Mouse (Mus musculus) megakaryocyte progenitor cell, adult 5-6 weeks (primary cell): ENCODE measurements around the gene Rpp14. TPM values are rescaled to one million over a fixed set of nuclear protein-coding genes. Genes with fewer than 3 reads are reported as not detected.
A peak's percentile ranks its signal among the peaks of the same experiment; 100 is the strongest.

Experiments used
- ATAC-seq: replicated peaks from 2 replicates; pipeline ENCODE4 v1.8.0; 2016; ENCODE audit warnings: mild to moderate bottlenecking, moderate TSS enrichment, inconsistent platforms; ENCODE audit not compliant: poor library complexity
- total RNA-seq, 2 experiments: library from RNA; stranded (forward) in 1 of 2; stranded (reverse) in 1 of 2; fragments of 157-497, 149-512 nt in 1 of 2; fragments of 200-1000 nt in 1 of 2; gene quantifications; 2 replicates each; pipeline versions ENCODE4 v1.2.3 to v1.2.4; 2015 to 2017

The Rpp14 gene
- total RNA-seq, 2 experiments from 2014 or later = 49.6 to 67.5 TPM

- ATAC-seq = no peak
Measured at GRCm38 (mm10) chr14:8056076-8056475, 24.1 kb upstream of the Rpp14 start.

DNA sequence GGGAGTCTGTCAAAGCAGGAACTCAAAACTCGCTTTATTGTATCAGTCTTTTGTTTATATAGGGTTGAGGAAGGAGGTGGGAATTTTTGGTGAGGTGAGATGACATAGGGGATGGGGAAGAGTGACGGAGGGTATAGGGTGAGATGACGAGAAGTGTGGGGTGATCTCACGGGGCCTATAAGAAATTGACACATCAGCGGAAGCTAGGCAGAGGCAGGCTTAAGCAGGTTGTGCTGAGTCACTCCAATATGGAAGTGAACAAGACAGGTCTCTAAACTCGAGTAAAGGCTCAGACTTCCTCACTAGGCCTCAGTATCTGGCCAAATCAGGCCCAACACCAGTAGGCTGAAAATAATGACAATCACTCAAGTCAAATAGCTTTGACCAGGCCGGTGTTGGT, 20.2 kb upstream of the Rpp14 start:
- ATAC-seq = no peak

- no peak for ATAC-seq
Measured at GRCm38 (mm10) chr14:8062076-8062475, 18.1 kb upstream of the Rpp14 start.

DNA sequence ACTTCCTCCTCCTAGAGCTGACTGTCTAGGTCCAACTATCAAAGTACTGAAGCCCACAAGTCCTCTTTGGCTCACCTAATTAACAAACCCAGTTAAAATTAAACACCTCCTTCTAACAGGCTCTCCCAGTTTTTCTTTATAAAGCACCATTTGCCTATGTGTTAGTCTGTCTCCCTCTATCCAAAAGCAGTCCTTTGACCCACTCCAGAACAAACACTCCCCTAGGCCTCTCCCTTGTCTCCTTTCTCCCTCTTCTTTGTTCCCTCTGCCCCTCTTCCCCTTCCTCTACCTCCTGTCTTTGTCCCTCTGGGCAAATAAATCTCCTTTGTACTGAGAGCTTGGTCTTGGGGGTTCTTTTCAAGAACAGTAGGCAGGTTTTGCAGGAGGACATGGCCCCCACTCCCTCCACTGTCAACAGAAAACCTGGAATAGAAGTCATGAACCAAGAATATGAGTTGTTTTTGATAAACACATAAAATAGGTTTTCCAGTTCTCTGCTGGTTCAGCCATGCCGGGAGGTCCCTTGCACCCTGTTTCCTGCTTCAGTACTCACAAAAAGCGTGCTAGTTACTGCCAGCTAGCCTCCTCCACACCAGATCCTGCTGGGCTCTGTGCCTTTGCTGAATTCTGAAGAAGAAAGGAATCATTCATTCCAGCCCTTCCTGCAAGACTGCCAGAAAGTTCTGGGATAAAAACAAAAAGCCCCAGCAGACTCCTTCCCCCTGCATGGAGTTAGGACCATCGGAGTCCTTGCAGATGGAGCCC, 17.4 kb upstream of the Rpp14 start:
- no peak for ATAC-seq

DNA sequence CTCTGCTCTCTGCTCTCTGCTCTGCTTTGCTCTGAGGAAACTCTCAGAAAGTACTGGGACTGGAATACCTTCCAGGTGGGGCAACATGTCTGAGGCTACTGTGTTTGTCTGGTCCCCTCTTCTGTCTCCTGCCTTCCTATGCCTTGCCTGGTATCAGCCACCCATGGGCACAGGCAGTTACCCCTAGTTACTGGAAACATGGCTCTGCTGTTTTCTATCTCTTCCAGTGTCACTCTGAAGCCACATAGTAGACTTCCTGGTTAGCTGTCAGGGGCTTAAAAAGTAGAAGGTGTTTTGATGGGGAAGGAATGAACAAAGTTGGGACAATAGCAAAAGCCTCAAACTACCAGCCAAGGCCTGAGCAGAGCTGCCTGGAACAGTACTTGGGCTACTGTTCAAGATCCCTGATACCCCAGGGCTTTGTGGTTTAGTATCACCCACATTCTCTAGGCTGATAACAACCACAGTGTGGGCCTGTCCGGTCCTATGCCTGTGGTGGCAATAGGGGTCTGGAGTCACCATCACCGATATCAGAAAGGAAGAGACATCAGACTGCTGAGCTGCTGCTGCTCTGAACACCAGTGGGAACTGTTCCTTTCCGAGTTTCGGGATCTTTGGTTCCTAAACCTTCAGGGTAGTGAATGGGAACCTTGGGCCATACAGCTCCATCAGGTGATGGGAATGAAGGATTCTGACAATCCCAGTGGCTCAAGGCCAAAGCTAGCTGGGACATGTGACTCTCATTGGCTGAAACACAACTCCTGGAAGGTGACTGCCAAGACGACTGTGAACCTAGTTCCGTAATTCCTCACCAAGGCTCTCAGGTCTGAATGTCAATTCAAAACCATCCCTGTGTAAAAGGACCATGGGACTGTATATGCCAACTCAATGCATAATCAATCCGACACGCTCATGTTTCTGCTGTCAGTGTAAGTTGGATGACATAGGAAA, 16.1 kb upstream of the Rpp14 start:
- ATAC-seq = peak; percentile 92

DNA sequence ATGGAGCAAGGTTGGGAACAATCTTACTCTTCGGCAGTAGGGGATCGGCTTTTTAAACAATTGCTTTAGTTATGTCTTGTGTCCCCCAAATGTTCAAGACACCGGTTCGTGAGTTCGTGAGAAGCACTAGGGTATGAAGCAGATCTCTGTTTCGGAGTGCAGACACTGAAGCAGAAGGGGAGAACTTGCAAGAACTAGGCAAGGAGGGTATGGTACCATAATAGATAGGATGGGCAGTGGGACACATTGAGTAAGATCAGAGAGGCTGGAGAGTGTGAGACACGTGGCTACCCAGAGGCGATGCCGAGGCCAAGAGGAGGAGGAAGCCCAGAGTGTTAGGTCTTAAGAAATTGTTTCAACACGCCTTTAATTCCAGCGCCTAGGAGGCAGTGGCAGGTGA, 551 bp downstream of the Rpp14 start:
- peak; percentile 76 for ATAC-seq

GRCm38 (mm10) chr14:8082949-8083348, 2.8 kb downstream of the Rpp14 start:
- no peak for ATAC-seq

GRCm38 (mm10) chr14:8089016-8089415, 8.8 kb downstream of the Rpp14 start:
- ATAC-seq = no peak

- peak; percentile 47 for ATAC-seq
Measured at GRCm38 (mm10) chr14:8092573-8092972, 12.4 kb downstream of the Rpp14 start.

- ATAC-seq = peak; percentile 61
Measured at GRCm38 (mm10) chr14:8093427-8093826, 13.3 kb downstream of the Rpp14 start.

- no peak for ATAC-seq
Measured at GRCm38 (mm10) chr14:8094931-8095561, 14.9 kb downstream of the Rpp14 start.

DNA sequence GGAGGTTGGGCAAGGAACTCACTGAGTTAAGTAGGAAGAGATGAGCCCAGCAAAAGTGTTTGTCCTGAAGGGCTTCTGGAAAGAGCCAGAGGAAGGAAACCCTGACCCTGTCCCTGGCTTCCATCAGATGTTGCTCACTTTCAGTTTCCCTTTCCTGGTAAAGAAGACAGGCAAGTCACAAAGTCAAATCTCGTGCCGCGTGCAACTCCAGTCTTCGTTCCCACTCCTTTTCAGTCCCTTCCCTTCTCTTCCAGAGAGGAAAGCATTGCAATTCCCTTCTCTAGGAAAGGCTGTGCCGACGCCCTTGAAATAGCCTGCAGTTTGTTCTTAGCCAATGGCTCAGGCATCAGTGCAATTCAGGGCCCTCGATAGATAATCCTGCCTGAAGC, 15.4 kb downstream of the Rpp14 start:
- ATAC-seq = no peak

GRCm38 (mm10) chr14:8097978-8098686, 18.0 kb downstream of the Rpp14 start, which contains the start of gene Pxk:
Gene Pxk (plus strand): TSS chr14:8098211.
- peak; percentile 68 for ATAC-seq

DNA sequence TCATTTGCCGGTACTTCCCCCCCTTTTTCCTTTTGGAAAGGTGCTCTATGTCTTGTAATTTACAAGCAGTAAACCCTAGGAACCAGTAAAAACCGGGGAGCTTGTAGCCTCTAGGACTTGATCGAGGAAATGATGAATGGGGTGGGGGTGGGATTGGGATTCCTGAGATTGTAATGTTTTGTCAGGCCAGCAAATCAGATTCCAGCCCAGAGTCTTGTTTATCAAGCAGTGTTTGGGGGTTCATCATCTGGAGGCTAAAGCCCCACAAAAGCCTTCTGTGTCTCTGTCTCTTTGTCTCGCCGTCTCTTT, 18.5 kb downstream of the Rpp14 start:
- ATAC-seq = no peak

DNA sequence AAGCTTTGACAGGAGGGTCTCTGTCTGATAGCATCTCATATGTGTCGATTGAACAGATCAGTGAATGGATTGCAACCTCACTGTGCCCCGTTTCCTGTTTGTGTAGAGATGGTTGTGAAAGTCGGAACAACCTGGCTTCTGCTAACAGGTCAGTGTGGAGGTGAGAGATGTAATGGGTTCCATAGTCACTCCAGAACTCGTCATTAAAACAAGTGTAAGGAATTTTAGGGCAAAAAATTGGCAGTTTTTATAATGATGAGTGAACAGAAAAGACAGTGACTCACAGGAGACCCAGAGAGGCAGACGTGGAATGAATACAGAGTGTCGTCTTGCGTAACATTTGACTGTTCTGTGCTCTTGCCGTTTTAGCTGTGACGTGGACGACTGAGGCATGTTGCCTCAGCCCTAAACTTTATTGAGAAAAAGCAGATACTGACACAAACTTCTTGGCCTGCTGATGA, 19.4 kb downstream of the Rpp14 start:
- peak; percentile 73 for ATAC-seq

DNA sequence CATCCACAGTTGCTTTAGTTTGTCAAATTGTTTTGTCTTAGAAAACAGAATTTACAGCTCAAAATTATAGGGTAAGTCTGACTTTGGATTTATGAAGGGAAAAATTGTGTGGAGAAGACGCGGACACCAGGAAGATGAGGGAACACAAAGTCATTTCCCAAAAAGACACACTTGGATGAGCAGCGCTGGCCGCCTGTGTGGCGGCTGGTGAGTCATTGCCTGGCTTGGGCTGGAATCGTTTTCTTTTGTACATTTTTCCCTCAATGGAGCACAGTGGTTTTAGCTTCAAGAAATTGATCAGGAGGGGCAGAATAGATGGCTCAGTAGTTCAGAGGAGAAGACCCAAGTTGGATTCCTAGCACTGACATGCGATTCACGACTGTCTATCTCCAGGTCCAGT, 21.7 kb downstream of the Rpp14 start:
- no peak for ATAC-seq

DNA sequence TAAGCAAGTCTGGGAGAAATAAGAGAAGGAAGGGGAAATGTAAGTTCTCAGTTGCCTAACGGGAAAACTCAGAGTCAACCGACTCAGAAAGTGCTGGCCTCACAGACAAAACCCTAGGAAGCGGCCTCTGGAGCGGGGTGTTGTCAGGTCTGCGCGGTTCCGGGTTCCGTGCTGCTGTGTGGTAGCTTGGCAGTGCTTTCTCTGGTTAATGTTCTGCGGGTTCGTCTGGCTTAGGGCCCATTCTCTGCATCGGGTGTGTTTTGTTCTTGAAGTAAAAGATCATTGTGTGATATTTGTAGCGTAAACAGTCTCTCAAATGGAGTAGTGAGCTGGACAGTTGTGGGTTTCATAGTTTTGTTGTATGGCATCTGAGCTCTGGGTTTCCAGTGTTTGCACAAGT, 22.5 kb downstream of the Rpp14 start:
- ATAC-seq = no peak

DNA sequence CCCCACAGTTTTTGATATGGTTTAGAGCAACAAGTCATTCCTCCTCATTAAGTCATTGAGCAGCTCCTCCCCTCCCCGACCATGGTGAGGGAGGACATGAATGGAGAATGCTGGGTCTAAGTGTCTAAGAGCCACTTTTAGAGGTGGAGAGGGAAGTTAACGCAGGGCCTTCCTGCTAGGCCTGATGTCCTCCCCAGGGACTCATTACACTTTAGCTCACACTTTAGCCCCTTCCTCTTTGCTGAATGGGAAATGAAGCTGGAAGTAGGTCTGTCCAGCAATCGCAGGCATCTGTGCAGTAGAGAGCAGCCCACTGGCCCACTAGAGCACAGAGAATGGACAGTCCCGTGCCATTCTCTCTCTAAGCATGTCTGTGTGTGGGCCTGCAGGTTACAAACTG, 27.9 kb downstream of the Rpp14 start:
- no peak for ATAC-seq

- no peak for ATAC-seq
Measured at GRCm38 (mm10) chr14:8108976-8109375, 28.8 kb downstream of the Rpp14 start.

DNA sequence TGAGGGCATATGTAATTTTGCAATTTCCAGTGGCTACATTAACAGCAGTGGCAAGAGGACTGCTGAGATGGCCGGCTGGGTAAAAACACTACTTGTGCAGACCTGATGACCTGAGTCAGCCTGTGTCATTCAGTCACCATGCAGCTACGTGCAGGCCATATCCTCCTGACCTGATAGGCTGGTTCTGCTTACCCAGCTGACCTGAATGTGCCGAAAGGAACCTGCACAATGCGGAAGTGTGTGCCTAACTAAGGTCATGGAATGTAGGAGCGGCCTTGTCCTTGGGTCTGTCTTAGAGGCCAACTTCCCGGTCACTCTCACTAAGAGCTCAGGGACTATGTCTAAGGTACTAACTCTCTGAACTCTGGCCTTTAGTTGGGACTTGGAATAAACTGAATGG, 31.4 kb downstream of the Rpp14 start:
- ATAC-seq = no peak

- ATAC-seq = no peak
Measured at GRCm38 (mm10) chr14:8112036-8112435, 31.9 kb downstream of the Rpp14 start.
